Mouse (Mus musculus) G1E (cell line): ENCODE measurements around the gene Adora3.

Experiments
- CTCF ChIP-seq: IDR thresholded peaks from 2 replicates; pipeline ENCODE4 v1.5.1; 2012; ENCODE audit warnings: low read depth, low read length, inconsistent platforms, mixed read lengths
- GATA1 ChIP-seq: IDR thresholded peaks from 2 replicates; pipeline ENCODE4 v1.6.1; 2012; ENCODE audit warnings: borderline replicate concordance, low read length, inconsistent platforms, mixed read lengths
- POLR2AphosphoS5 ChIP-seq: IDR thresholded peaks from 2 replicates; pipeline ENCODE4 v1.6.1; 2012; ENCODE audit warnings: low read depth, low read length, inconsistent platforms; ENCODE audit not compliant: insufficient replicate concordance
- TAL1 ChIP-seq: conservative IDR thresholded peaks from 2 replicates; pipeline ENCODE4 v1.6.1; 2012; ENCODE audit warnings: low read depth, low read length, inconsistent platforms, mixed read lengths

GRCm38 (mm10) chr3:105891760-105892571, 21.3 kb downstream of the Adora3 start:
- TF ChIP-seq CTCF (no peak), POLR2AphosphoS5 (no peak), GATA1 (no peak), TAL1 (no peak)
